Mouse (Mus musculus): Measurements from ENCODE around the gene Pdk2. TPM values are rescaled to one million over a fixed set of nuclear protein-coding genes. Genes with fewer than 3 reads are reported as not detected.
A peak's percentile ranks its signal among the peaks of the same experiment; 100 is the strongest.

Gene Pdk2
- polyA plus RNA-seq, 1 experiment from 2014 or later: 10.0 TPM

- 76% methylated on average over 14 of the region's 14 CpGs for WGBS (ENCODE audit: insufficient replicate concordance)
- Histone ChIP-seq H3K4me2 (no peak overlapping the region), H3K4me3 (no peak overlapping the region), H3K27me3 (replicated peaks) (peaks cover 25% of the 10 kb centered on the region), H3K36me3 (no peaks in the 10 kb centered on the region; the same call in 1 of the 2 replicates), H3K9me3 (replicated peaks) (no peaks in the 10 kb centered on the region), H3K27ac (no peak overlapping the region; the same call in 1 of the 2 replicates), H3K9ac (no peak overlapping the region), H3K4me1 (peaks cover 45% of the 10 kb centered on the region)
- no peak for ATAC-seq
These were observed 2.9 kb downstream of the Pdk2 start for GRCm38 (mm10) chr11:95038156-95038817.

GRCm38 (mm10) chr11:95037306-95037705, 3.8 kb downstream of the Pdk2 start:
- WGBS (ENCODE audit: insufficient replicate concordance): 65% methylated on average over 6 of the region's 6 CpGs
- peaks cover 48% of the 10 kb centered on the region for H3K4me1 ChIP-seq
- no peak overlapping the region for H3K9ac ChIP-seq
- ATAC-seq: no peak
- H3K4me2 ChIP-seq: no peak overlapping the region
- no peaks in the 10 kb centered on the region; the same call in 1 of the 2 replicates for H3K36me3 ChIP-seq
- no peaks in the 10 kb centered on the region for H3K9me3 ChIP-seq (replicated peaks)
- H3K27ac ChIP-seq: no peak overlapping the region
- H3K4me3 ChIP-seq: no peak overlapping the region
- peaks cover 35% of the 10 kb centered on the region for H3K27me3 ChIP-seq (replicated peaks)

GRCm38 (mm10) chr11:95036521-95036920, 4.6 kb downstream of the Pdk2 start:
- H3K9ac ChIP-seq: no peak overlapping the region
- no peak overlapping the region for H3K27ac ChIP-seq
- no peaks in the 10 kb centered on the region; the same call in 1 of the 2 replicates for H3K36me3 ChIP-seq
- no peaks in the 10 kb centered on the region for H3K9me3 ChIP-seq (replicated peaks)
- H3K4me3 ChIP-seq: no peak overlapping the region
- H3K4me2 ChIP-seq: no peak overlapping the region
- H3K27me3 ChIP-seq (replicated peaks): peaks cover 37% of the 10 kb centered on the region
- H3K4me1 ChIP-seq: peaks cover 40% of the 10 kb centered on the region
- ATAC-seq: no peak
- WGBS (ENCODE audit: insufficient replicate concordance): 89% methylated on average over 5 of the region's 5 CpGs

GRCm38 (mm10) chr11:95034902-95035301, 6.3 kb downstream of the Pdk2 start:
- 68% methylated on average over 10 of the region's 10 CpGs for WGBS (ENCODE audit: insufficient replicate concordance)
- Histone ChIP-seq H3K36me3 (no peaks in the 10 kb centered on the region; the same call in 1 of the 2 replicates), H3K4me1 (peaks cover 27% of the 10 kb centered on the region), H3K9me3 (replicated peaks) (no peaks in the 10 kb centered on the region), H3K4me3 (no peak overlapping the region), H3K27me3 (replicated peaks) (peaks cover 37% of the 10 kb centered on the region), H3K27ac (no peak overlapping the region), H3K4me2 (no peak overlapping the region), H3K9ac (no peak overlapping the region)
- no peak for ATAC-seq

GRCm38 (mm10) chr11:95033617-95034016, 7.5 kb downstream of the Pdk2 start:
- WGBS (ENCODE audit: insufficient replicate concordance): 51% methylated on average over 14 of the region's 14 CpGs
- peaks cover 22% of the 10 kb centered on the region for H3K4me1 ChIP-seq
- H3K9ac ChIP-seq: no peak overlapping the region
- ATAC-seq: no peak
- H3K36me3 ChIP-seq: no peaks in the 10 kb centered on the region
- no peak overlapping the region for H3K27ac ChIP-seq
- H3K9me3 ChIP-seq (replicated peaks): no peaks in the 10 kb centered on the region
- H3K4me3 ChIP-seq: no peak overlapping the region
- peak overlapping the region; percentile 8; the same call in 1 of the 2 replicates for H3K4me2 ChIP-seq
- peaks cover 37% of the 10 kb centered on the region for H3K27me3 ChIP-seq (replicated peaks)

- H3K27ac ChIP-seq: no peak overlapping the region
- 32% methylated on average over 6 of the region's 6 CpGs for WGBS (ENCODE audit: insufficient replicate concordance)
- no peak overlapping the region for H3K4me3 ChIP-seq
- H3K9ac ChIP-seq: no peak overlapping the region
- H3K9me3 ChIP-seq (replicated peaks): no peaks in the 10 kb centered on the region
- no peak overlapping the region for H3K4me2 ChIP-seq
- peaks cover 18% of the 10 kb centered on the region for H3K4me1 ChIP-seq
- ATAC-seq: 0 out of 2 replicates have a peak, but pooled peaks have one; percentile 30
- peaks cover 42% of the 10 kb centered on the region for H3K27me3 ChIP-seq (replicated peaks)
- H3K36me3 ChIP-seq: no peaks in the 10 kb centered on the region
These were observed 8.2 kb downstream of the Pdk2 start for GRCm38 (mm10) chr11:95032945-95033344.

- no peak overlapping the region for H3K4me2 ChIP-seq
- no peak overlapping the region for H3K27ac ChIP-seq
- peaks cover 16% of the 10 kb centered on the region; the same call in 1 of the 2 replicates for H3K27me3 ChIP-seq (replicated peaks)
- H3K36me3 ChIP-seq: peaks cover 34% of the 10 kb centered on the region
- ATAC-seq: no peak
- H3K4me3 ChIP-seq: no peak overlapping the region
- no peaks in the 10 kb centered on the region for H3K9me3 ChIP-seq (replicated peaks)
- 45% methylated on average over 13 of the region's 13 CpGs for WGBS (ENCODE audit: insufficient replicate concordance)
- no peak overlapping the region for H3K9ac ChIP-seq
- H3K4me1 ChIP-seq: peaks cover 26% of the 10 kb centered on the region
These were observed 13.2 kb downstream of the Pdk2 start for GRCm38 (mm10) chr11:95027850-95028470.

- Histone ChIP-seq H3K4me1 (peaks cover 29% of the 10 kb centered on the region), H3K9ac (no peak overlapping the region)
- WGBS (ENCODE audit: insufficient replicate concordance): 85% methylated on average over 6 of the region's 6 CpGs
These were observed 14.3 kb downstream of the Pdk2 start for GRCm38 (mm10) chr11:95026849-95027248.

GRCm38 (mm10) chr11:95026090-95026542, 15.0 kb downstream of the Pdk2 start:
- WGBS (ENCODE audit: insufficient replicate concordance): 64% methylated on average over 6 of the region's 6 CpGs

More at GRCm38 (mm10) chr11:95026849-95027248, 14.3 kb downstream of the Pdk2 start:
- Histone ChIP-seq H3K36me3 (peaks cover 45% of the 10 kb centered on the region), H3K27ac (0 out of 2 replicates have a peak overlapping the region, but pooled peaks have one; percentile 5), H3K4me3 (no peak overlapping the region), H3K27me3 (replicated peaks) (peaks cover 8% of the 10 kb centered on the region; the same call in 1 of the 2 replicates), H3K4me2 (no peak overlapping the region), H3K9me3 (replicated peaks) (no peaks in the 10 kb centered on the region)
- no peak for ATAC-seq

GRCm38 (mm10) chr11:95025227-95026012, 15.7 kb downstream of the Pdk2 start:
- no peak; the same call in 1 of the 2 replicates for ATAC-seq
- 80% methylated on average over 11 of the region's 11 CpGs for WGBS (ENCODE audit: insufficient replicate concordance)
- Histone ChIP-seq H3K4me3 (no peak overlapping the region), H3K9ac (no peak overlapping the region), H3K36me3 (peaks cover 59% of the 10 kb centered on the region), H3K4me2 (no peak overlapping the region), H3K27me3 (replicated peaks) (peaks cover 13% of the 10 kb centered on the region; the same call in 1 of the 2 replicates), H3K27ac (no peak overlapping the region; the same call in 1 of the 2 replicates), H3K4me1 (peaks cover 43% of the 10 kb centered on the region), H3K9me3 (replicated peaks) (no peaks in the 10 kb centered on the region)

More at GRCm38 (mm10) chr11:95026090-95026542, 15.0 kb downstream of the Pdk2 start:
- H3K27me3 ChIP-seq (replicated peaks): peaks cover 10% of the 10 kb centered on the region; the same call in 1 of the 2 replicates
- peaks cover 36% of the 10 kb centered on the region for H3K4me1 ChIP-seq
- peak; percentile 59 for ATAC-seq
- H3K27ac ChIP-seq: peak overlapping the region; percentile 5; the same call in 1 of the 2 replicates
- no peak overlapping the region for H3K4me2 ChIP-seq
- no peaks in the 10 kb centered on the region for H3K9me3 ChIP-seq (replicated peaks)
- H3K36me3 ChIP-seq: peaks cover 52% of the 10 kb centered on the region
- no peak overlapping the region for H3K9ac ChIP-seq
- H3K4me3 ChIP-seq: no peak overlapping the region

GRCm38 (mm10) chr11:95024439-95025184, 16.5 kb downstream of the Pdk2 start:
- WGBS (ENCODE audit: insufficient replicate concordance): 76% methylated on average over 29 of the region's 29 CpGs
- no peak overlapping the region for H3K4me2 ChIP-seq
- H3K4me3 ChIP-seq: no peak overlapping the region
- no peak overlapping the region for H3K27ac ChIP-seq
- peaks cover 51% of the 10 kb centered on the region for H3K4me1 ChIP-seq
- H3K36me3 ChIP-seq: peaks cover 67% of the 10 kb centered on the region
- no peak overlapping the region for H3K9ac ChIP-seq
- no peaks in the 10 kb centered on the region for H3K9me3 ChIP-seq (replicated peaks)
- no peak for ATAC-seq
- peaks cover 20% of the 10 kb centered on the region for H3K27me3 ChIP-seq (replicated peaks)
